Mouse (Mus musculus): ENCODE results near the gene Atp8a1. TPM values are rescaled to one million over a fixed set of nuclear protein-coding genes. Genes with fewer than 3 reads are reported as not detected.

Atp8a1 gene
- polyA plus RNA-seq, 1 experiment, result 27.8 TPM

GRCm38 (mm10) chr5:67846361-67847224 lies 641 bp downstream of the Atp8a1 start:
- H3K27ac ChIP-seq (ENCODE audit: control insufficient read depth, insufficient read depth, low read length), result peak overlapping the region; percentile 57
- TF ChIP-seq POLR2A (IDR thresholded peaks at IDR 0.05; ENCODE audit: control insufficient read depth, extremely low read depth, insufficient read depth, low read length, poor library complexity) (no peak), CTCF (IDR thresholded peaks at IDR 0.05; ENCODE audit: borderline replicate concordance, control insufficient read depth, extremely low read depth, insufficient read depth, low read length, poor library complexity) (peak; percentile 38; the same call in 1 of the 2 replicates)
- H3K4me1 ChIP-seq (replicated peaks; ENCODE audit: control insufficient read depth, insufficient read depth, low read length), result peaks cover 6% of the 10 kb centered on the region
- H3K36me3 ChIP-seq (ENCODE audit: control insufficient read depth, insufficient read depth, low read length), result no peaks in the 10 kb centered on the region
- peak overlapping the region; percentile 96 for H3K4me3 ChIP-seq (ENCODE audit: control insufficient read depth, insufficient read depth, low read length)
- no peaks in the 10 kb centered on the region for H3K27me3 ChIP-seq (ENCODE audit: control insufficient read depth, insufficient read depth, low read length)
- WGBS, result under 1% methylated on average over 39 of the region's 39 CpGs
- DNase-seq, result peak; percentile 64

DNA sequence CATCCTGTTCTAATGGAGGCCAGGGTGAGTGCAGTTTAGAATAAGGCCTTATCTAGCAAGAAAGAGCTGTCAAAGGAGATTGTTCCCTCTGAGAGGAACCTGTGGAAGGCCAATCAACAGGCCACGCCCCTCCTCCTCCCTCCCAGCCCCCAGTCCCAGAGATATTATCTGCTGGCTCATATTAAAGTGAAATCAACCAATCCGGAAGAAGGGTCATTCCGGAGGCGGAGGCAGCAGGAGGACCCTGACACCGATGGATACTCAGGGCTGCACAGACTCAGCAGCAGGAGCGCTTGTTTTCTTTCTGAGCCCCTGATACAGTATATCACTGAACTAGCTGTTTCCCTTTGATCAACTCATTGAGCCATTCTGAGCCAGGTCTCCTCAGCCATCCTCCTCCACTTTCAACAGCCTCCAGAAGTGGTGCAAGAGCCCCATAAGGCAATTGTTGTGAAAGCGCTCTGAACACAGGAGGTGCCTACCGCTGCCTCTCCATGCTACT lies 2.0 kb downstream of the Atp8a1 start:
- H3K36me3 ChIP-seq (ENCODE audit: control insufficient read depth, insufficient read depth, low read length), result no peaks in the 10 kb centered on the region
- peaks cover 6% of the 10 kb centered on the region for H3K4me1 ChIP-seq (replicated peaks; ENCODE audit: control insufficient read depth, insufficient read depth, low read length)
- TF ChIP-seq POLR2A (IDR thresholded peaks at IDR 0.05; ENCODE audit: control insufficient read depth, extremely low read depth, insufficient read depth, low read length, poor library complexity) (no peak), CTCF (IDR thresholded peaks at IDR 0.05; ENCODE audit: borderline replicate concordance, control insufficient read depth, extremely low read depth, insufficient read depth, low read length, poor library complexity) (no peak)
- H3K4me3 ChIP-seq (ENCODE audit: control insufficient read depth, insufficient read depth, low read length), result peak overlapping the region; percentile 16; the same call in 1 of the 2 replicates
- 14% methylated on average over 8 of the region's 8 CpGs for WGBS
- DNase-seq, result peak; percentile 13
- no peaks in the 10 kb centered on the region for H3K27me3 ChIP-seq (ENCODE audit: control insufficient read depth, insufficient read depth, low read length)
- H3K27ac ChIP-seq (ENCODE audit: control insufficient read depth, insufficient read depth, low read length), result no peak overlapping the region; the same call in 1 of the 2 replicates

DNA sequence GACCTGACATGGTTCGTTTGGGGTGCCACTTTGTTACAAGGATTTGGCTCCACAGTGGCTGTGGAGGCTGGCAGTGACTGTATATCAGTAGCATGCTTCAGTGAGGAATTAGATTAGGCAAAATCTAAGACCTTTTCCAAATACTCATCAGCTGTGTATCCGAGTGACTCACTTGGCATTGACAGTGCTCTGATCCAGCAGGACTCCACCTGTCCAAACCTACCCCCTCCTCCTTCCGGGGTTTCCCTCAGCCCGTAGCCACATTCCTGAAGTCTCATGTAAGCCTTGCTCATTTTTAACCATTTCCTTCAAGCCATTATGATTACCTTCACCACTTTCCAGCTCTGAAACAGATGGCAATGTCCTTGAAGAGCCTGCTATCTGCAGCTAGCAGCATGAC lies 3.2 kb downstream of the Atp8a1 start:
- no peak for TF ChIP-seq POLR2A (IDR thresholded peaks at IDR 0.05; ENCODE audit: control insufficient read depth, extremely low read depth, insufficient read depth, low read length, poor library complexity)
- TF ChIP-seq CTCF (IDR thresholded peaks at IDR 0.05; ENCODE audit: borderline replicate concordance, control insufficient read depth, extremely low read depth, insufficient read depth, low read length, poor library complexity), result no peak
- WGBS, result 88% methylated on average over 4 of the region's 4 CpGs
- no peak overlapping the region for H3K27ac ChIP-seq (ENCODE audit: control insufficient read depth, insufficient read depth, low read length)
- H3K4me1 ChIP-seq (replicated peaks; ENCODE audit: control insufficient read depth, insufficient read depth, low read length), result peaks cover 6% of the 10 kb centered on the region
- DNase-seq, result no peak
- no peaks in the 10 kb centered on the region for H3K36me3 ChIP-seq (ENCODE audit: control insufficient read depth, insufficient read depth, low read length)
- H3K4me3 ChIP-seq (ENCODE audit: control insufficient read depth, insufficient read depth, low read length), result no peak overlapping the region
- H3K27me3 ChIP-seq (ENCODE audit: control insufficient read depth, insufficient read depth, low read length), result no peaks in the 10 kb centered on the region

GRCm38 (mm10) chr5:67842306-67842705 lies 4.9 kb downstream of the Atp8a1 start:
- 93% methylated on average over 6 of the region's 6 CpGs for WGBS
- H3K4me3 ChIP-seq (ENCODE audit: control insufficient read depth, insufficient read depth, low read length), result no peak overlapping the region
- H3K4me1 ChIP-seq (replicated peaks; ENCODE audit: control insufficient read depth, insufficient read depth, low read length), result peaks cover 6% of the 10 kb centered on the region
- H3K27ac ChIP-seq (ENCODE audit: control insufficient read depth, insufficient read depth, low read length), result no peak overlapping the region
- DNase-seq, result no peak
- no peaks in the 10 kb centered on the region for H3K27me3 ChIP-seq (ENCODE audit: control insufficient read depth, insufficient read depth, low read length)
- TF ChIP-seq CTCF (IDR thresholded peaks at IDR 0.05; ENCODE audit: borderline replicate concordance, control insufficient read depth, extremely low read depth, insufficient read depth, low read length, poor library complexity), result no peak
- no peak for TF ChIP-seq POLR2A (IDR thresholded peaks at IDR 0.05; ENCODE audit: control insufficient read depth, extremely low read depth, insufficient read depth, low read length, poor library complexity)
- H3K36me3 ChIP-seq (ENCODE audit: control insufficient read depth, insufficient read depth, low read length), result no peaks in the 10 kb centered on the region

DNA sequence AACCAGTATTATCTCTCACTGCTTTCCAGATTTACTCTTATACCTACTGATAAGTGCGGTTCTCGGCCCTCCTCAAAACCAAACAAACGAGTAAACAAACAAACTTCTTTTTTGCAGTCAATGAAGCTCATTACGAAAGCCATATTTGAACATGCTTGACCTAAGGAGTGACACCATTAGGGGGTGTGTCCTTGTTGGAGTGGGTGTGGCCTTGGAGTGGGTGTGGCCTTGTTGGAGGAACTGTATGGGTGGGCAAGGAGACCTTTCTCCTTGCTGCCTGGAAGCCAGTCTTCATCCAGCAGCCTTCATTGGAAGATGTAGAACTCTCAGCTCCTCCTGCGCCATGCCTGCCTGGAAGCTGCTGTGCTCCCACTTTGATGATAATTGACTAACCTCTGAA lies 13.4 kb downstream of the Atp8a1 start:
- no peak for TF ChIP-seq CTCF (IDR thresholded peaks at IDR 0.05; ENCODE audit: borderline replicate concordance, control insufficient read depth, extremely low read depth, insufficient read depth, low read length, poor library complexity)
- TF ChIP-seq POLR2A (IDR thresholded peaks at IDR 0.05; ENCODE audit: control insufficient read depth, extremely low read depth, insufficient read depth, low read length, poor library complexity), result no peak
- DNase-seq, result no peak
- Histone ChIP-seq H3K27me3 (ENCODE audit: control insufficient read depth, insufficient read depth, low read length) (no peaks in the 10 kb centered on the region), H3K27ac (ENCODE audit: control insufficient read depth, insufficient read depth, low read length) (no peak overlapping the region), H3K4me1 (replicated peaks; ENCODE audit: control insufficient read depth, insufficient read depth, low read length) (peaks cover 11% of the 10 kb centered on the region), H3K36me3 (ENCODE audit: control insufficient read depth, insufficient read depth, low read length) (no peaks in the 10 kb centered on the region), H3K4me3 (ENCODE audit: control insufficient read depth, insufficient read depth, low read length) (no peak overlapping the region)
- WGBS, result 99% methylated on average over 5 of the region's 5 CpGs

DNA sequence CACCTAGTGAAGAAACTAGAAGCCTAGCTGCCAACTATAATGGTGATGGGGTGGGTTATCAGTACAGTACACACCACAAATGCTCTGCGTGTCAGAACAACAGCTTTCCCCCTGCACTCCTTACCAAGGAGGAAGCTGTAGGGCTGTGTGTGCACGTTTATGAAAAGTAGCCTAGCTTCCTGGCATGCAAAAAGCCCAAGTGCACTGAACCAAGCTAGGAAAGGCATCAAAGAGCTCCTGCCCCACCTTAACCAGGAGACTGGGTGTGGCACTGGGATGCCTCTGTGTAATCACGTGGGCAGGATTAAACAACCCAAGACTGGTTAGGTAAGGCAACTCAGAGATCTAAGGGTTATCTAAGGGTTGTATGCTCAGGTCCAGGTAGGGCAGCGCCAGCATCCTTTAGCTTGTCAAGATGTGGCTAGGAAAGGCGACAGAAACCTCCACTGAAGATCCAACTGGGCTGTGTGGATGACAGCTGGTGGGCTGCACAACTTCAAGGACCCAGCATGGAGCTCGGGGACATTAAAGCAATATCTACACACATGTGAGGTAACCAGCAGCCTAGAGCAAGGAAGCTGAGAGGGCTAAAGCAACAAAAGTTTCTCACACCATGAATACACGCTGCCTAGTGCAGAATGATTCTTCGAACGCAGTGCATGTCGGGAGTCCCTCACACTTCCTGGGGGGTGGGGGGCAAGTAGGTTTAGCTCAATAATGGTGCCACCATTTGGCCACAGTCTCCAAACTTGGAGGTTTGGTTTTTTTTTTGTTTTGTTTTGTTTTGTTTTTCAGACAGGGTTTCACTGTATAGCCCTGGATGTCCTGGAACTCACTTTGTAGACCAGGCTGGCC lies 15.7 kb downstream of the Atp8a1 start:
- H3K36me3 ChIP-seq (ENCODE audit: control insufficient read depth, insufficient read depth, low read length), result no peaks in the 10 kb centered on the region
- 53% methylated on average over 10 of the region's 10 CpGs for WGBS
- peak overlapping the region; percentile 38; the same call in 1 of the 2 replicates for H3K27ac ChIP-seq (ENCODE audit: control insufficient read depth, insufficient read depth, low read length)
- no peaks in the 10 kb centered on the region for H3K27me3 ChIP-seq (ENCODE audit: control insufficient read depth, insufficient read depth, low read length)
- TF ChIP-seq CTCF (IDR thresholded peaks at IDR 0.05; ENCODE audit: borderline replicate concordance, control insufficient read depth, extremely low read depth, insufficient read depth, low read length, poor library complexity) (no peak), POLR2A (IDR thresholded peaks at IDR 0.05; ENCODE audit: control insufficient read depth, extremely low read depth, insufficient read depth, low read length, poor library complexity) (no peak)
- peaks cover 11% of the 10 kb centered on the region for H3K4me1 ChIP-seq (replicated peaks; ENCODE audit: control insufficient read depth, insufficient read depth, low read length)
- DNase-seq, result no peak
- no peak overlapping the region for H3K4me3 ChIP-seq (ENCODE audit: control insufficient read depth, insufficient read depth, low read length)

Measured in thymus, adult 2 months (tissue).